Mouse (Mus musculus) brain, embryonic 14.5 days (tissue): ENCODE results near the gene Gm6020.

Experiments used
- CTCF ChIP-seq: fragments of 200-500 bp; IDR thresholded peaks from 2 replicates; pipeline ENCODE4 v1.5.1; 2012; ENCODE audit warnings: inconsistent platforms, mild to moderate bottlenecking, moderate library complexity, borderline replicate concordance; ENCODE audit not compliant: insufficient read depth, insufficient read length; ENCODE audit errors: extremely low read depth
- POLR2A ChIP-seq: fragments of 200-500 bp; IDR thresholded peaks from 2 replicates; pipeline ENCODE4 v1.6.1; 2012; ENCODE audit warnings: mild to moderate bottlenecking, inconsistent platforms, borderline replicate concordance; ENCODE audit not compliant: poor library complexity, insufficient read depth, insufficient read length, severe bottlenecking; ENCODE audit errors: extremely low read depth

DNA sequence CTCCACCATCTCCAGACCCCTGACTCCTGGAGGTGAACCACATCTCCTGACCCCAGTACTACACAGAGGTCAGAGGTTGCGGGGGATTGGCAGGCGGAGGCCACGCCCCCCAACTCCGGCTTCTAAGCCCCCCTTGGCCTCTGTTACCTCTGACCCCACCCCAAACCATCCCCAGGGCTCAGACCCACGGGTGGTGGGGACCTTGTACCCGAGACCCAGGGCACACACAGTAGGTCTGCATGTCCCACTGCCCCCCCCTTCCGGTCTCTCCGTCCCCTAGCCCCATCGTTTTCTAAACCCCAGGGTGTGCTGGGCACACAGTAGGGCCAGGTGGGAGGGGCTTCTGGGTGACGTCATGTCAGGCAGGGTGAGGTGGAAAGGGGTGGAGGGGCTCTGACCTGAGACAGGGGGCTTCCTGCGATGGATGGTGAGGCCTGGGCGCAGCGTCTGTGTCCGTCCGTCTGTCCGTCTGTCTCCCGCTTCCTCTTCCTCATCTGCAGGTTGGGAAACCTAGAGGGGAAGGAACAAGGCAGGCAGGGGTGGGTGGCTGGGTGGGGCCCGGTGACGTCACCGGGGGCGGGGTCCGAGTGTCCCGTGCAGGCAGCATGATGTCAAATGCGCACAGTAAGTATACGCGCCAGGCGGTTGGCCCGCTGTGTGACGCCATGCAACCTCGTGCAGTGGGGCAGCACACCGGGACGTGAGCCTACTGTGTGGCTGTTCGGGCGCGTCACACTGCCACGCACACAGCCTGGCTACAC is 44.4 kb downstream of the Gm6020 start, which contains the start of gene Csf2ra:
- TF ChIP-seq CTCF (no peak), POLR2A (no peak)
